Mouse (Mus musculus) midbrain, embryonic 11.5 days (tissue): ENCODE results near the gene Snx9. TPM values are rescaled to one million over a fixed set of nuclear protein-coding genes. Genes with fewer than 3 reads are reported as not detected.

ENCODE experiments used
- ATAC-seq: fragments of 200-750 bp; cut with Nextera tagmentation; 2 replicates; pipeline ENCODE4 v1.8.0; 2017; ENCODE audit warnings: moderate TSS enrichment, moderate library complexity; ENCODE audit not compliant: low FRiP score
- DNase-seq: peaks from one replicate; pipeline ENCODE4 v3.0.0; 2015; ENCODE audit warnings: low spot score; ENCODE audit errors: missing footprints
- H3K27ac ChIP-seq: fragments of 300-500 bp; sonication (generic); 2 replicates; pipeline ENCODE4 v1.5.1; 2014; ENCODE audit warnings: low read depth, low read length
- H3K27me3 ChIP-seq: fragments of 300-500 bp; sonication (generic); 2 replicates; pipeline ENCODE4 v1.6.1; 2014; ENCODE audit warnings: mild to moderate bottlenecking, low read length, moderate library complexity, mixed read lengths; ENCODE audit not compliant: control insufficient read depth, insufficient read depth
- H3K36me3 ChIP-seq: fragments of 300-500 bp; sonication (generic); 2 replicates; pipeline ENCODE4 v1.6.1; 2014; ENCODE audit warnings: mild to moderate bottlenecking, low read length, moderate library complexity, mixed read lengths; ENCODE audit not compliant: control insufficient read depth, insufficient read depth
- H3K4me1 ChIP-seq: fragments of 300-500 bp; sonication (generic); 2 replicates; pipeline ENCODE4 v1.6.1; 2014; ENCODE audit warnings: low read length; ENCODE audit not compliant: control insufficient read depth, insufficient read depth
- H3K4me2 ChIP-seq: fragments of 300-500 bp; sonication (generic); 2 replicates; pipeline ENCODE4 v1.6.1; 2014; ENCODE audit warnings: mild to moderate bottlenecking, moderate library complexity
- H3K4me3 ChIP-seq: fragments of 300-500 bp; sonication (generic); 2 replicates; pipeline ENCODE4 v1.5.1; 2014; ENCODE audit warnings: low read depth, low read length
- H3K9ac ChIP-seq: fragments of 300-500 bp; sonication (generic); 2 replicates; pipeline ENCODE4 v1.6.1; 2014; ENCODE audit warnings: low read length
- H3K9me3 ChIP-seq: fragments of 300-500 bp; sonication (generic); 2 replicates; pipeline ENCODE4 v1.6.1; 2016; ENCODE audit warnings: low read length; ENCODE audit not compliant: control insufficient read depth
- WGBS: fragments of 180-500 bp; shearing (Covaris S2); extraction: QIAGEN DNeasy Blood & Tissue Kit; methylation state at CpG from one replicate; pipeline ENCODE4 v1.1.7; 2014; 5-methylcytosine and 5-hydroxymethylcytosine counted together
- polyA plus RNA-seq: library from polyadenylated mRNA; unstranded; fragments of >200 nt; fragmentation: Nextera tagmentation; extraction: Ambion mirVana; gene quantifications from 2 replicates; pipeline ENCODE4 v1.2.1, GENCODE M21; 2014

The Snx9 gene
- polyA plus RNA-seq, 1 experiment from 2014 or later, result 21.7 TPM

DNA sequence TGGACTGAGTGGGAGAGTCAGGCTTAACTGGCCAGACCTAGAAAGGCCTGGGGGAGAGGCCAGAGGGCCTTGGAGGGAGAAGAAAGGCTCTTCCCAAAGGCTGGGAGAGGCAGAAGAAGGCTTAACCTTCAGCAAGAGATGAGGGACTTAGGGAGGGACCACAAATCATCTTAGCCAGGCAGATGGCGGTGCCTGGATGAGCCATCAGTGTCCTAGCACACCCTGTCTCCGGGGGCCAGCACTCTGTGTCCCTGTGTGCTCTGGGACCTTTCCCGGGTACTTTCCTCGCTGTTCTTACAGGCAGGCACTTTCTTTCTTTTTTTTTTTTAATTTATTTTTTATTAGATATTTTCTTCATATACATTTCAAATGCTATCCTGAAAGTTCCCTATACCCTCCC, 68.6 kb downstream of the Snx9 start:
- Histone ChIP-seq H3K9me3 (no peaks in the 10 kb centered on the region), H3K4me3 (no peak overlapping the region), H3K27me3 (no peaks in the 10 kb centered on the region), H3K4me1 (no peaks in the 10 kb centered on the region), H3K9ac (no peak overlapping the region), H3K4me2 (no peak overlapping the region), H3K36me3 (no peaks in the 10 kb centered on the region; the same call in 1 of the 2 replicates), H3K27ac (no peak overlapping the region)
- DNase-seq (no peak), ATAC-seq (no peak)
- WGBS, result 89% methylated on average over 4 of the region's 4 CpGs

DNA sequence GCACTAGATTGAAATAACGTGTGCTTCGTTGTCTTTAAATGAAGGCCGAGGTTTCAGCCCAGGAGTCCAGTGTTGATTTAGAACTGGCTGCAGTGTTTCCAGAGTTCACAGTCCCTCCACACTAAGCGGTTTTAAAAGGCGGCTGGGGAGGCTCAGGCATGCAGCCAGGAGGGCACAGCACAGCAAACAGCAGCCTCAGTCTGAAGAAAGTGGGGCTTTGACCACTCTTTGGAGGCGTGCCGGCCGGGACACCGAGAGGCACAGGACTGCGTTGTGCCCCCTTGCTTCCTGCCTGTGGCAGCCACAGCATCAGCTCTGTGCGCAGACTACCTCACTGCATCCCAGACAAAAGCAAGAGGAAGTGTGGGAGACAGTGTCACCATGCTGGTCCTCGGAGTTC, 70.5 kb downstream of the Snx9 start:
- no peak overlapping the region for H3K4me2 ChIP-seq
- H3K4me1 ChIP-seq, result no peaks in the 10 kb centered on the region
- DNase-seq (peak; percentile 10), ATAC-seq (no peak)
- H3K4me3 ChIP-seq, result no peak overlapping the region
- no peak overlapping the region for H3K27ac ChIP-seq
- H3K36me3 ChIP-seq, result no peaks in the 10 kb centered on the region; the same call in 1 of the 2 replicates
- H3K9ac ChIP-seq, result no peak overlapping the region
- no peaks in the 10 kb centered on the region for H3K9me3 ChIP-seq
- H3K27me3 ChIP-seq, result no peaks in the 10 kb centered on the region
- 81% methylated on average over 12 of the region's 12 CpGs for WGBS

DNA sequence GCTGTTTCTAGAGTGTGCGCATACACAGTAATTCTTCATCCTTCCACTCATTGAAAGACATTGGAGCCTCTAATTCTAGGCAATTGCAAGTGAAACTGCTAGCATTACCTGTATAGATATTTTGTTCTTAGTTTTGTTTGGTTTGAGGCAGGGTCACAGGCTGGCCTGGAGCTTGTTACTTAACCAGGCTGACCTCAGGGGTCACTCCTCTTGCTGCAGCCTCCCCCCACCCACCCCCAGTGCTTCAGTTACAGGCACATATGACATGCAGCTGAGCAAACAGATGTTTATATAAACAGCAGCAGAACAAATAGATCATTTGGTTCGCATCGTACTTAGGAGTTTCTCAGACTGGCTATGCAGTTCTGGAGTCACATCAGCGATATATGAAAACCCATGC, 71.7 kb downstream of the Snx9 start:
- no peaks in the 10 kb centered on the region for H3K4me1 ChIP-seq
- H3K4me2 ChIP-seq, result no peak overlapping the region
- WGBS, result 91% methylated on average over 4 of the region's 4 CpGs
- no peak for DNase-seq
- H3K27me3 ChIP-seq, result no peaks in the 10 kb centered on the region
- no peak overlapping the region for H3K27ac ChIP-seq
- no peak overlapping the region for H3K4me3 ChIP-seq
- H3K36me3 ChIP-seq, result no peaks in the 10 kb centered on the region
- H3K9me3 ChIP-seq, result no peaks in the 10 kb centered on the region
- no peak for ATAC-seq
- no peak overlapping the region for H3K9ac ChIP-seq

DNA sequence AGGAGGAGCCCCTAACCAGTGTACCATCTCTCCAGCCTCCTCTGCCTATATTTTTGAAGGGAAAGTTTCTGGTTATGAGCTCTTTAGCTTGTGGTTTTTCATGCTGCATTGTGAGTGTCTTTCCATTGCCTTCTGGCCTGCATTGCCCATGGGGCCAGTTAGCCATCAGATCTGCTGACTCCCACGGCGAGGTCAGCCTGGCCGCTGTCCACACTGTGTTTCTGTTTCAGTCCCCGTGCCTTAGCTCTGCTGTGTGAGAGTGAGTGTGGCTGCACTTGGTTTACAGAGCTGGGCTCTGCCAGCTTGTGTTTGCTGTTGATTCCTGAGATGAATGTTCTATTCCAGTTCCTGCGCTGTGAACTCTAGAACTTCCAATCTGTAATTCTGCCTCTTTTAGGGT, 73.1 kb downstream of the Snx9 start:
- Histone ChIP-seq H3K4me2 (no peak overlapping the region), H3K36me3 (no peaks in the 10 kb centered on the region), H3K27ac (no peak overlapping the region), H3K4me3 (no peak overlapping the region), H3K4me1 (no peaks in the 10 kb centered on the region), H3K9me3 (no peaks in the 10 kb centered on the region), H3K9ac (no peak overlapping the region), H3K27me3 (no peaks in the 10 kb centered on the region)
- ATAC-seq (no peak), DNase-seq (no peak)
- WGBS, result 88% methylated on average over 5 of the region's 5 CpGs

DNA sequence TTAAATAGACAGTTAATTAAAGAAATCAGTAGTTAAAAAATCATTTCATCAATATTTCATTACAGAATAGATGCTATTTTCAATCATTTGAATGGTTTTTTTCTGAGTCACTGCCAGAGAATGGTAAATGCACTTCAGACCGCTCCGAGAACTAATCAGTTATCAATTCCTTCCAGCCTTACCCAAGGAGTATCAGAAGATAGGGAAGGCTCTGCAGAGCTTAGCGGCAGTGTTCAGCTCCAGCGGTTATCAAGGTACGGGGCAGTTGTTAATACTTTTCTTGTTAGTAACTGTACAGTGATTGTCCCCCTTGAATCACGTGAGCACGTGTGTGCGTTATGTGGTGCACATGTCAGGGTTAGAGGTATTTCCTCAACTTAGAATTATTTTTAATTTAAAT, 80.8 kb downstream of the Snx9 start:
- 90% methylated on average over 8 of the region's 8 CpGs for WGBS
- ATAC-seq, result no peak

DNA sequence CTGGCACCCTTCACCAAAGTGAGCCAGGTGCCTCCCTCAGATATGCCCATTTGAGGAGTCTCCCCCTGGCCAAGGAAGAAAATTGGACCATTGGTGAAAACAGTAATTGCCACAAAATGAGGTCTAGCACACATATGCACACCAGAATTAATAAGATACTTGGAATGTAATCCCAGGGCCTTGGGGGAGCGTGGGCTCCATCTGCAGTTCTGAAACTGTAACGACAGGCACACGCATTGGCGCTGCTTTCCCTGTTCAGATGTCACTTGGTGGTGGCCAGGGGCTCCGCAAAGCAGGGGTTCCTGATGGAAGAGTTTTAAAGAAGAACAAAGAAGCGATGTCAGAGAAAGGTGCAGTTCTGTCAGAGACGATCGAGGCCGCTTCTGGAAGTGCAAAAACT, 82.2 kb downstream of the Snx9 start:
- DNase-seq, result peak; percentile 89
- Histone ChIP-seq H3K27me3 (no peaks in the 10 kb centered on the region), H3K9me3 (no peaks in the 10 kb centered on the region), H3K9ac (no peak overlapping the region), H3K36me3 (no peaks in the 10 kb centered on the region), H3K27ac (no peak overlapping the region), H3K4me3 (no peak overlapping the region), H3K4me2 (no peak overlapping the region), H3K4me1 (no peaks in the 10 kb centered on the region)
- 76% methylated on average over 9 of the region's 9 CpGs for WGBS
- no peak for ATAC-seq

More for the DNA sequence above, 80.8 kb downstream of the Snx9 start:
- no peaks in the 10 kb centered on the region for H3K36me3 ChIP-seq
- H3K9me3 ChIP-seq, result no peaks in the 10 kb centered on the region
- no peaks in the 10 kb centered on the region for H3K27me3 ChIP-seq
- H3K9ac ChIP-seq, result no peak overlapping the region
- no peak for DNase-seq
- no peaks in the 10 kb centered on the region for H3K4me1 ChIP-seq
- no peak overlapping the region for H3K27ac ChIP-seq
- no peak overlapping the region for H3K4me2 ChIP-seq
- H3K4me3 ChIP-seq, result no peak overlapping the region

DNA sequence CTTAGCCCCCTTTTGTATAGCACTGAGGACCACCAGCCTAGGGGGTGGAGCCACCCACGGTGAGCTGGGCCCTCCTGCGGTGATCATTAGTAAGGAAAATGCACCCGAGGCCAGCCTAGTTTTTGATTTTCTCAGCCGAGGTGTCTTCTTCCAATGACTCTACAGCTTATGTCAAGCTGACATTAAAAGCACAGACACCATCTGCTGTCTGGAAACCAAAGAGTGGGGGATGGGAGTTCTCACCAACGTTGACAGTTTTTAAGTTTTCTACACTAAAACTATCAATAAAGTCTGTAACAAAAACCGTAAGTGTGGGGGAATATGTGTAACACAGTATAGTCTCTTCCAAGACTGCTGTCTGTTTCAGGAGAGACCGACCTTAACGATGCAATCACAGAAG, 83.1 kb downstream of the Snx9 start:
- no peak for DNase-seq

DNA sequence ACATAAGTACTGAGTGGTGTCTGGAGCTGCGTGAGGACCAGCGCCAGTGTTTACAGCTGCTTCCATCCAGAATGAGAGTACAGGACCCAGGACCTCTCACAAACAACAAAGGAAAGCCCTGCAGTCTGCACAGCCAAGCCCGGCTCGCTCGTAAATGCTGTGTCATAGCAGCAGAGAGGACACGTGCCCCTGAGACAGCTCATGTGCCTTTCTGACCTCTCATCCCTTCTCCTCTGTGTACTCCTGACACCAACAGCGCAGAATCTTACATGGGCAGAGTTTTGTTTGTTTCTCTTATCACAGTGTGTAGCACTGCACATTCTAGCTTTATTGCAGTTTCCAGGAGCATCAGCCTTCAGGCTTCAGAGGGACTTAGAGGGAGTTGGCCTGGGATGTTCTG, 85.6 kb downstream of the Snx9 start:
- 81% methylated on average over 7 of the region's 7 CpGs for WGBS
- no peaks in the 10 kb centered on the region for H3K4me1 ChIP-seq
- H3K27ac ChIP-seq, result no peak overlapping the region
- ATAC-seq, result no peak
- H3K27me3 ChIP-seq, result no peaks in the 10 kb centered on the region
- no peak for DNase-seq
- H3K9ac ChIP-seq, result no peak overlapping the region
- H3K9me3 ChIP-seq, result no peaks in the 10 kb centered on the region
- H3K4me3 ChIP-seq, result no peak overlapping the region
- no peaks in the 10 kb centered on the region for H3K36me3 ChIP-seq
- H3K4me2 ChIP-seq, result no peak overlapping the region

More for the DNA sequence above, 83.1 kb downstream of the Snx9 start:
- no peaks in the 10 kb centered on the region for H3K36me3 ChIP-seq
- 59% methylated on average over 8 of the region's 8 CpGs for WGBS
- no peaks in the 10 kb centered on the region for H3K4me1 ChIP-seq
- no peak overlapping the region for H3K4me3 ChIP-seq
- no peaks in the 10 kb centered on the region for H3K9me3 ChIP-seq
- H3K4me2 ChIP-seq, result no peak overlapping the region
- no peak for ATAC-seq
- H3K9ac ChIP-seq, result no peak overlapping the region
- no peaks in the 10 kb centered on the region for H3K27me3 ChIP-seq
- H3K27ac ChIP-seq, result no peak overlapping the region

DNA sequence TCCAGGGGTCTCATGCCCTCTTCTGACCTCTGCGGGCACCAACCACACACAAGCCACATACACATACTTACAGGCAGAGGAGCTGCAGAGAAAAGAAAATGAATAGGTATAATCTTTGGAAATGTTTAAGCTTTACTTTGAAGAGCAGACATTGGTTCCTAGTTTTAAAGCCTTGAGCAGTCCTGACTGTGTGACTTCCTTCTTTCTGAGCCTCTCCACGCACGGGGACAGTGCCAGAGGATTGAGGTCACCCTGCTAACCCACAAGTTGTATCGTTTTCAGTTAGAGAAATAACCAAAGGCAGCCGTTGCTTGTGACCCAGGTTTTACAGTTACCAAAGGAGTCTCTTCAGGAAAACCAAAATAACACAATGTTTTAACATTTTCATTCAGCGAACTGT, 87.9 kb downstream of the Snx9 start:
- Histone ChIP-seq H3K9me3 (no peaks in the 10 kb centered on the region), H3K4me1 (no peaks in the 10 kb centered on the region; the same call in 1 of the 2 replicates), H3K4me3 (no peak overlapping the region), H3K9ac (no peak overlapping the region), H3K36me3 (no peaks in the 10 kb centered on the region), H3K27ac (no peak overlapping the region), H3K4me2 (no peak overlapping the region), H3K27me3 (no peaks in the 10 kb centered on the region)
- 79% methylated on average over 6 of the region's 6 CpGs for WGBS
- DNase-seq (no peak), ATAC-seq (no peak)

DNA sequence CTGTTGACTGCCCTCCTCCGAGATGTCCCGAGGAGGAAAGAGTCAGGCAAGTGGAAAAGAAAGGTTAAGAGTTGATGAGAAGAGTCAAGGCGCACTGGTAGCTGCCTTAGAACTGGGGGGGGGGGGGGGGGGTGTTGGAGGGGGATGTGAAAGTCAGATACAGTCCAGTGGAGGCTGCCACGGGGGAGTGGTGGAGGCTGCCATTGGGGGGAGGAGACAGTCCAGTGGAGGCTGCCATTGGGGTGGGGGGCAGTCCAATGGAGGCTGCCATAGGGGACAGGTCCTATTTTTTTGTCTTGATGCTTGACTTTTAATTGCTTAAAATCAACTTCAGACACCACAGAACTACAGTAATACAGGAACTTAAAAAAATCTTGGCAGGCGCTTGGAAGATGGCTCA, 91.0 kb downstream of the Snx9 start:
- ATAC-seq, result no peak
- WGBS, result 88% methylated on average over 5 of the region's 5 CpGs

More for the DNA sequence above, 91.0 kb downstream of the Snx9 start:
- Histone ChIP-seq H3K9ac (no peak overlapping the region), H3K9me3 (no peaks in the 10 kb centered on the region), H3K4me1 (peaks cover 6% of the 10 kb centered on the region), H3K27ac (no peak overlapping the region), H3K4me2 (no peak overlapping the region), H3K4me3 (no peak overlapping the region), H3K36me3 (no peaks in the 10 kb centered on the region), H3K27me3 (no peaks in the 10 kb centered on the region; the same call in 1 of the 2 replicates)
- no peak for DNase-seq
